Mouse (Mus musculus): ENCODE measurements around the gene Ccdc6.

Ccdc6 gene

GRCm38 (mm10) chr10:70168396-70168795 is 71.5 kb downstream of the Ccdc6 start:
- no peak for DNase-seq (ENCODE audit: low spot score)

- no peak for DNase-seq (ENCODE audit: low spot score)
These were observed 72.1 kb downstream of the Ccdc6 start for GRCm38 (mm10) chr10:70169044-70169443.

- no peak for DNase-seq (ENCODE audit: low spot score)
These were observed 76.4 kb downstream of the Ccdc6 start for GRCm38 (mm10) chr10:70173314-70173713.

- no peak for DNase-seq (ENCODE audit: low spot score)
These were observed 77.7 kb downstream of the Ccdc6 start for GRCm38 (mm10) chr10:70174494-70175190.

GRCm38 (mm10) chr10:70180727-70181126 is 83.8 kb downstream of the Ccdc6 start:
- no peak for DNase-seq (ENCODE audit: low spot score)

DNA sequence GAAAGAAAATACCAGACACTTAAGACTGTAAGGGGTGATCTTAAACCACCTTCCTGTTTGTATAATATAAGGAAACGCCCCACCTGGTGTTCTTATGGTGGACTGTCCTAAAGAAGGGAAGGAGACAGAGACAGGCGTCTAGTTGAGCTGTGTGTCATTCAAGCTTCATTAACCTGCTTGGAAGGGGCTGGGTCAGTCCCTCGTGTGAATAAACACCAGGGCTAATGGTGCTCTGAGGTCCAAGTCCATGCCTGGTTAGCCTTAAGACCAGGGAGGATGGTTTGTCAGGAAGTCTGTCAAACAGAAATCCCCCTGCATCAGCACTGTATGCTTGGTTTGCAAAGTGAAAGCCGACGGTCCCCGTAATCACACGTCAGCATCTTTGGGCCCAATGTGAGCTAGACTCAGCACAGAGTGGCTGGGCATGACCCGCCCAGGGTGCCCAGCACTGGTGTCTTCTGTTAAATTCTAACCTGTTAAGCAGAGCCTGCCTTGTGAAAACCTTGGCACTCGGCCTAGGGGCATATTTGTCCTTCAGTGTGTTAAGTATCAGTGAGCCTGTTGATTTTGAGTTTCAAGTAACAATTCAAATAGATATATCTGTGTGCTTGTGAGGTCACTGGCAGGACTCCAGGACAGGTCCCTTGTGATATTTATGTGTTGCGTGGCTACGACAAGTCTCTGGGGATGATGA is 84.5 kb downstream of the Ccdc6 start:
- DNase-seq (ENCODE audit: low spot score), result no peak

DNA sequence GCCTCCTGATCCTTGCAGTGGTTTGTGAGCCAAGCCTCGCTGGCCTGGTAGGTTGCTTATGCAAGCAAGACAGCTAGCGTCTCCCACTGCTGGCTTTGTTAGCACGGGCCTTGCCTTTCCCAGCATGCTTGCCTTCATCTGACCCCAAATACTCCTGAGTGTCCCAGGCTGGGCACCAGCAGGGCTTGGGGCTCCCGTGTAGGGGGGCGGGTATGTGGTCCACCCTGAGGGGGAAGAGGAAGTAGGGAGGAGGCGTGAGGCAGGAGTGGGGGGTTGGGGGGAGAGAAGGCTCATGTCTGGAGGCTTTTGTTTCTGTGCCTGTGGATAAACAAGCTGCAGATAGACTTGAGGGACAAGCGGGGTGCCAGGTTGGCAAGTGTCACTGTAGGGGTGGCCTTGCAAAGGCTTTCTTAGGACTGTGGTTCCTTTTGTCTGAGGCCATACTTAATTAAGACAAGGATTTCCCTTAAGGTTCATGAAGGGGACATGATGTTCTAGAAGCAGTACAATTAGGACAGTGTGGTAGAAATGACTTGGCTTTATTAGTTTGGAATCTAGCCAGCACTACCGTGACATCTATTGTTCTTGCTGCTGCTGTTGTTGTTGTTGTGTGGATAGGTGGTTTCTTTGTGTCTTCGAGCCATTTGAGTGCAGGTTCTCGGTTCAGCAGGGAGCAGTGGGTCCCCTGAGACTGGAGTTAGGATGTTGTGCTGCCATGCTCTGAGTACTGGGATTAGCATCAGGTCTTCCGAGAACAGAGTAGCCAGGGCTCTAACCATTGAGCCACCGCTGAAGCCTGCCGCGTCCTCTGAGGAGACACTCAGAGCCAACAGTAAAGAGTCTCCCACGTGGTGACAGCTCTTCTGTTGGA is 86.5 kb downstream of the Ccdc6 start:
- DNase-seq (ENCODE audit: low spot score), result no peak

DNA sequence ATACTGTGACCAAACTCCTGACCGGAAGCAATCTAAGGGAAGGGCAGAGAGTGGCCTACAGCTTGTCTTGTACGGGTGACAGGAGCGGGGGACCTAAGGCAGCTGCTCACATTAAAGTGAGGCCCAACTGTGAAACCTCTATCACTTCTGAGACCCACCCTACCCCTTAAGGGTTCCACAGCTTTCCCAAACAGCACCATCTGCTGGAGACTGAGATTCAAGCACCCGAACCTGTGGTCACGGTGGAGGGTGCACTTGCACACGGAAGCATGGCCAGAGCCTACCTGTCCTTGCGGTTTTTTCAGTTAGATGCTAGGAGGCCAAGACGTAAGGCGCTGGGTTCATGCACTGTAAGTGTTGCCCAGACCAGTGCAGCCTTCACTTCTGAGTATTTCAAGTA is 89.2 kb downstream of the Ccdc6 start:
- DNase-seq (ENCODE audit: low spot score), result no peak

- no peak for DNase-seq (ENCODE audit: low spot score)
These were observed 89.7 kb downstream of the Ccdc6 start for GRCm38 (mm10) chr10:70186586-70186985.

- DNase-seq (ENCODE audit: low spot score), result no peak
These were observed 92.9 kb downstream of the Ccdc6 start for GRCm38 (mm10) chr10:70189864-70190263.

DNA sequence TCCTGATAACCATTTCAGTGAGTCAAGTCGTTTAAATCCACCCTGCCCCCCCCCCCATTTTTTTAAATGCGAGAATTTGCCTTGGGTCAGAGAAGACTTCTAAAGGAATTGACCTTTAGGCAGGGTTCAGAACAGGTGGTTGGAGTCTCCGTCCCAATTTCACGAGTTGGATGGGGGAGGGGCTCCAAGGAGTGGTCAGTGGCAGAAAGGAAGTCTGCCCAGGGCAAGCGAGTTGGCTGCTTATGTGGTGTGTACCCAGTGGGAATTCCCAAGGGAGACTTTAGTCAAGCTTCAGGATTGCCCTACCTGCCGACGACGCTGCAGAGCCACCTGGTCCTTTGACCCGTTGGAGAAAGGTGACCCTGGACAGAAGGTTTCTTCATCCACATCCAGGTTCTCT is 97.4 kb downstream of the Ccdc6 start:
- DNase-seq (ENCODE audit: low spot score), result no peak

DNA sequence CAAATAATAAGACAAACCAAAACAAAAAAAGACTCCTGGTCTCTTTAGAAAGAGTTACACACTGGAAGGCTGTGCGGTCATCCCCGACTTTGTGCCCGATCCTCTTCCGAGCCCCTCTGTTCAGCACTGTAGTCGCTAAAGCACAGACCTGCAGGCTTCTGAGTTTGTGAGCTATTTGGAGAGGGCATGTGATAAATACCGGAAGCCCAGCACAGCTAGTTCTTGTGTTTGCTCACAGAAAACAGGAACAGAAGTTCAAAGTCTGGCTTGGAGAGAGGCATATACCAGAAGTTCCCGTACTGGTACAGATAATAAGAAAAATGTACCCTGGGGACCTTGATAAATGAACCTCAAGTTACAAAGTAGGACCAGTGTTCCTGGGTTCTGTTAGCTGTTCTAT is 98.4 kb downstream of the Ccdc6 start:
- DNase-seq (ENCODE audit: low spot score), result no peak

GRCm38 (mm10) chr10:70195786-70196185 is 98.9 kb downstream of the Ccdc6 start:
- no peak for DNase-seq (ENCODE audit: low spot score)

DNA sequence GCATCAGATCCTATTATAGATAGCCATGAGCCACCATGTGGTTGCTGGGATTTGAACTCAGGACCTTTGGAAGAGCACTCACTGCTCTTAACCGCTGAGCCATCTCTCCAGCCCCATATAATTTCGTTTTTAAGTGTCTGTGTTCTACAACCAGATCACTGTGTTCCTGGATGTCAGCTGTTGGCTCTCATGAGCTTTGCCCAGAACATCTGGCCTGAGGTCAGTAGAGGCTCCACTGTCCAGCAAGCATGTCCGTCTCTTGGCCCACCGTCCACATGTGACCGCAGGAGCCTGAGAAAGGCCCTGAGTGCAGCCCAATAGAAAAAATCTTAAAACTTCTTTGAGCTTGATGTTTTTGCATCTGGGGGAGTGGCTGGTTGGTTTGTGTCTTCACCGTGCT is 99.7 kb downstream of the Ccdc6 start:
- DNase-seq (ENCODE audit: low spot score), result no peak

DNA sequence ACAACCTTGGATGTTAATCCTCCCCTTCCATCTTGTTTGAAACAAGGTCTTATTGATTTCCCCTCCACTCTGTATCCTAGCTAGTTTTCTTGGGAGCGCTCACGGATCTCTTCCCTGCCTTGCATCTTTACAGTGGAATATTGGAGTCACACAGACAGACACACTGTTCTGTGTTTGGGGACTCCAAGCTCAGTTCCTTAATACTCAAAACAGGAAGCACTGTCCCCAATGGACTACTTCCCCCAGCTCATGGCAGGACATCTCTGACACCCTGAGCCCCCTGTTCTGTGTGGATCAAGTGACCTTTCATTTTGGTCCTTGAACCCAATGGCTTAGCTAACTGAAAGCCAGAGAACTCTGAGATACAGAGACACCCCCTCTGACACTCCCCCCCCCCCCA is 100.7 kb downstream of the Ccdc6 start:
- no peak for DNase-seq (ENCODE audit: low spot score)

GRCm38 (mm10) chr10:70198012-70198411 is 101.1 kb downstream of the Ccdc6 start:
- no peak for DNase-seq (ENCODE audit: low spot score)

GRCm38 (mm10) chr10:70198951-70199463 is 102.1 kb downstream of the Ccdc6 start:
- no peak for DNase-seq (ENCODE audit: low spot score)

DNA sequence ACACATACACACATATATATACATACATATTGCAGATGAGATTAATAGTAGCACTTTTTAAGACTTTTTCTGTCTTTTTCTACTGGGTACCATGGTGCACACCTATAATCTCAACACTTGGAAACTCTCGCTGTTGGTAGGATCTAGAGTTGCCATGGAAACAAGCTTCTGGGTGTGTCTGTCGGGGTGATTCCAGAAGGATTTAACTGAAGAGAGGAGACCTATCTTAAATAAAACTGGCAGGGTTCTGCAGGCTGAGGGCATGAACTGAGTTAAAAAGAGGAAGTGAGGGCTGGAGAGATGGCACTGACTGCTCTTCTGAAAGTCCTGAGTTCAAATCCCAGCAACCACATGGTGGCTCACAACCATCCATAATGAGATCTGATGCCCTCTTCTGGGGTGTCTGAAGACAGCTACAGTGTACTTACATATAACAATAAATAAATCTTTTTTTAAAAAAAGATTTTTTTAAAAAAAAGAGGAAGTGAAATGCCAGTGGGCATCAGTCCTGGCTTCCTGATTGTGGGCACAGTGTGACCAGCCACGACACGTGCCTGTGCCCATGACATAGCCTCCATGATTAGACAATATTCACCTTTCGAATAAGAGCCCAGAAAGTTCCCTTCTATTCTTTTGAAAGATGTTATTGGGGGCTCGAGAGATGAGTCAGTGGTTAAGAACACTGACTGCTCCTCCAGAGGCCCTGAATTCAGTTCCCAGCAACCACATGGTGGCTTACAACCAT is 102.7 kb downstream of the Ccdc6 start:
- DNase-seq (ENCODE audit: low spot score), result no peak

GRCm38 (mm10) chr10:70200889-70201500 is 104.1 kb downstream of the Ccdc6 start:
- no peak for DNase-seq (ENCODE audit: low spot score)

DNA sequence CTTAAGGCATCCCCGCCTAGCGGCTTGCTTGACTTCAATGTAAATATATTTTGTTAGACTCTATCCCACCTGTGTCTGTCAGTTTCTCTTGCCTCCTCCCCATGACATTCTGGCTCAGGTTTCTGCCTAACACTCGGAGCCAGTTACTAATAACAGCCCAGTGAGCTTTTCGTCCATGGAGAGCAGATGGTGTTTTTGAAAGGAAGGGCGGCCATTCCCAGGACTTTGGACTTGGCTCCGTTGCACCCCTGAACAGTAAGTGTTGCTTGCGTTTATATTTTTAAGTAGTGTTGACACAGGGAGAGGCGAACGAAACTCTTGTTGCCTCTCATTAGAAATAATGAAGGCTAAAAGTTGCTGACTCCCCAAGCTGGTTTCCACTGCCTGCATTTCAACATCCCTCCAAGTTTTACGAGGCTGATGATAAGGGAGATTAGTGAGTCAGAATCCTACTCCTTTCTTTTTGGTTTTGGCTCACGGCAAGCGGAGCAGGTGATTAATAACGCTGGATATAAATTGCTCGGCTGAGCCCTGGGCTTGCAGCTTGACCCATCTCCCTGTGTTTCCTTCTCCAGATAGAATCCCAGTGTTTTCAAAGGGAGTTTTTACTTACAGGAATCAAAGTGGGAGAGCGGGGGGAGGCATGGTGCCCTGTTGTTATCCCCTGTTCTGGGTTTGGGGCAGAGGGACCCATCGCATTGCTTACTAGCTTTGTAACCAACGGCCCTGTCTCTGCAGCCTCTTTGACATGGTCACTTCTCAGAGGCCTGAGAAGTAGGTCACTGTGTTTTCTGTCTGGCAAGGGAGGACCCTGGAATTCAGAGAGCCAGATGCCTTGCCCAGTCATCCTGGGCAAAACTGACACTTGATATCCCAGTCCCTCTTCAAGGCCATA is 107.8 kb downstream of the Ccdc6 start, which contains the start of gene Mrln:
TSS of gene Mrln (plus strand) at position 160 of the 895 bp plus-strand sequence.
- no peak for DNase-seq (ENCODE audit: low spot score)
